Mouse (Mus musculus): Measurements from ENCODE around the gene Bdnf. TPM values are rescaled to one million over a fixed set of nuclear protein-coding genes. Genes with fewer than 3 reads are reported as not detected.

The Bdnf gene
- polyA plus RNA-seq, 1 experiment from 2014 or later = 2.0 TPM

DNA sequence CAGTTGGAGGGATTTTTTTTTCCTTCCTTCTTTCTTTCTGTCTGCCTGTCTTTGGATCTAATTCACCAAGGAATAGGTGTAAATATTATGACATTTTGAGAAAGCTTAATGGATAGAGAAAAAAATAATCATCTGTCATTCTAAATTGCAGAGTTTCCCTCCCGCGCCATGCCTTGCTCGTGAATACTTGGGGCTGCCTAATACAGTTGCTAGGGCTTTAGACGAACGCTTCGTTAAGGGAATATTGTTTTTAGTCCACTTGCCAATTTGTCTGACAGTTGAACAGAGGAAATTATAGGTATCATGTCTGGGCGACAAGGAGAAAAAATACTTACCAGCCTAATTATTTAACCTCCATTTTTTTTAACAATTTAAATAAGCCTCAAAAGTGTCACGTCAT, 4.0 kb downstream of the Bdnf start:
- peak overlapping the region; percentile 70 for H3K9ac ChIP-seq (ENCODE audit: low read length)
- no peaks in the 10 kb centered on the region for H3K9me3 ChIP-seq (replicated peaks; ENCODE audit: control insufficient read depth, low read length)
- peak; percentile 65 for DNase-seq (ENCODE audit: low spot score)
- H3K36me3 ChIP-seq (ENCODE audit: control insufficient read depth, insufficient read depth, low read length) = no peaks in the 10 kb centered on the region
- H3K27ac ChIP-seq (ENCODE audit: low read depth, low read length) = peak overlapping the region; percentile 71; the same call in 1 of the 2 replicates
- peak; percentile 25 for ATAC-seq
- H3K4me3 ChIP-seq (ENCODE audit: low read depth, low read length) = peak overlapping the region; percentile 43
- peaks cover 36% of the 10 kb centered on the region for H3K27me3 ChIP-seq (replicated peaks; ENCODE audit: control insufficient read depth, insufficient read depth, low read length)
- H3K4me1 ChIP-seq (ENCODE audit: control insufficient read depth, insufficient read depth, low read length) = peaks cover 11% of the 10 kb centered on the region; the same call in 1 of the 2 replicates
- WGBS = 1% methylated on average over 8 of the region's 8 CpGs
- H3K4me2 ChIP-seq (ENCODE audit: low read length) = peak overlapping the region; percentile 68

- peaks cover 2% of the 10 kb centered on the region; the same call in 1 of the 2 replicates for H3K4me1 ChIP-seq (ENCODE audit: control insufficient read depth, insufficient read depth, low read length)
- H3K27ac ChIP-seq (ENCODE audit: low read depth, low read length) = no peak overlapping the region
- H3K9ac ChIP-seq (ENCODE audit: low read length) = no peak overlapping the region
- no peak overlapping the region for H3K4me3 ChIP-seq (ENCODE audit: low read depth, low read length)
- no peak for ATAC-seq
- H3K36me3 ChIP-seq (ENCODE audit: control insufficient read depth, insufficient read depth, low read length) = no peaks in the 10 kb centered on the region
- H3K9me3 ChIP-seq (replicated peaks; ENCODE audit: control insufficient read depth, low read length) = no peaks in the 10 kb centered on the region
- no peak overlapping the region for H3K4me2 ChIP-seq (ENCODE audit: low read length)
- peaks cover 26% of the 10 kb centered on the region for H3K27me3 ChIP-seq (replicated peaks; ENCODE audit: control insufficient read depth, insufficient read depth, low read length)
- WGBS = 38% methylated on average over 2 of the region's 2 CpGs
- no peak for DNase-seq (ENCODE audit: low spot score)
Observed at GRCm38 (mm10) chr2:109679446-109679845, 4.9 kb downstream of the Bdnf start.

DNA sequence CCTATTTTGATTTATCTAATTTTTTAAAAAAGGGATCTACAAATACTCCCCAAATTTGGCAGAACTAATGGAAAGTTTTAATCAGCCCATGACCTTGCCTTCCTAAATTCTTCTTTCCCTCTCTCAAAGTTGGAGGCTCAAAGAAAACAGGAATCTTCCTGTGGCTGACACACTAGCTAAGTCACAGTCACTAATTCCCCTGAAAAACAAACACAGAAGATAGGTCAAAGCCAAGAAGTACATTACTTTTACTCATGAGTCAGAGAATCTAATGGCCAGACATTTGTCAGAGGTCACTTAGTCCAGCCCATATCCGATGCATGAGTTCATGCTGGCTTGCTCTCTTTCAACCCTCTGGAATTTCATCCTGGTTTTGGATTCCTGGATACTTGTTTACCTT, 6.6 kb downstream of the Bdnf start:
- no peak overlapping the region for H3K27ac ChIP-seq (ENCODE audit: low read depth, low read length)
- no peak overlapping the region for H3K4me3 ChIP-seq (ENCODE audit: low read depth, low read length)
- no peaks in the 10 kb centered on the region for H3K4me1 ChIP-seq (ENCODE audit: control insufficient read depth, insufficient read depth, low read length)
- H3K9me3 ChIP-seq (replicated peaks; ENCODE audit: control insufficient read depth, low read length) = no peaks in the 10 kb centered on the region
- no peak overlapping the region for H3K9ac ChIP-seq (ENCODE audit: low read length)
- ATAC-seq (no peak), DNase-seq (ENCODE audit: low spot score) (no peak)
- H3K27me3 ChIP-seq (replicated peaks; ENCODE audit: control insufficient read depth, insufficient read depth, low read length) = peaks cover 10% of the 10 kb centered on the region; the same call in 1 of the 2 replicates
- 85% methylated on average over 1 of the region's 1 CpGs for WGBS
- H3K4me2 ChIP-seq (ENCODE audit: low read length) = no peak overlapping the region
- H3K36me3 ChIP-seq (ENCODE audit: control insufficient read depth, insufficient read depth, low read length) = no peaks in the 10 kb centered on the region

- Histone ChIP-seq H3K4me2 (ENCODE audit: low read length) (no peak overlapping the region), H3K4me1 (ENCODE audit: control insufficient read depth, insufficient read depth, low read length) (no peaks in the 10 kb centered on the region; the same call in 1 of the 2 replicates)
- 73% methylated on average over 1 of the region's 1 CpGs for WGBS
Observed at GRCm38 (mm10) chr2:109688661-109689060, 14.2 kb downstream of the Bdnf start.

GRCm38 (mm10) chr2:109692266-109693177, 18.0 kb downstream of the Bdnf start:
- peak overlapping the region; percentile 41; the same call in 1 of the 2 replicates for H3K9ac ChIP-seq (ENCODE audit: low read length)
- peaks cover 32% of the 10 kb centered on the region for H3K27me3 ChIP-seq (replicated peaks; ENCODE audit: control insufficient read depth, insufficient read depth, low read length)
- no peaks in the 10 kb centered on the region for H3K36me3 ChIP-seq (ENCODE audit: control insufficient read depth, insufficient read depth, low read length)
- ATAC-seq (peak; percentile 38; the same call in 1 of the 2 replicates), DNase-seq (ENCODE audit: low spot score) (peak; percentile 61)
- H3K27ac ChIP-seq (ENCODE audit: low read depth, low read length) = no peak overlapping the region
- H3K9me3 ChIP-seq (replicated peaks; ENCODE audit: control insufficient read depth, low read length) = no peaks in the 10 kb centered on the region
- H3K4me2 ChIP-seq (ENCODE audit: low read length) = peak overlapping the region; percentile 77
- 3% methylated on average over 34 of the region's 34 CpGs for WGBS
- H3K4me3 ChIP-seq (ENCODE audit: low read depth, low read length) = peak overlapping the region; percentile 42
- H3K4me1 ChIP-seq (ENCODE audit: control insufficient read depth, insufficient read depth, low read length) = no peaks in the 10 kb centered on the region; the same call in 1 of the 2 replicates

More at GRCm38 (mm10) chr2:109688661-109689060, 14.2 kb downstream of the Bdnf start:
- no peaks in the 10 kb centered on the region for H3K36me3 ChIP-seq (ENCODE audit: control insufficient read depth, insufficient read depth, low read length)
- no peak for DNase-seq (ENCODE audit: low spot score)
- peaks cover 13% of the 10 kb centered on the region for H3K27me3 ChIP-seq (replicated peaks; ENCODE audit: control insufficient read depth, insufficient read depth, low read length)
- no peak overlapping the region for H3K27ac ChIP-seq (ENCODE audit: low read depth, low read length)
- no peak overlapping the region for H3K9ac ChIP-seq (ENCODE audit: low read length)
- H3K9me3 ChIP-seq (replicated peaks; ENCODE audit: control insufficient read depth, low read length) = no peaks in the 10 kb centered on the region
- ATAC-seq = no peak
- H3K4me3 ChIP-seq (ENCODE audit: low read depth, low read length) = no peak overlapping the region

GRCm38 (mm10) chr2:109693178-109694115, 18.9 kb downstream of the Bdnf start:
- Histone ChIP-seq H3K4me1 (ENCODE audit: control insufficient read depth, insufficient read depth, low read length) (no peaks in the 10 kb centered on the region; the same call in 1 of the 2 replicates), H3K4me2 (ENCODE audit: low read length) (peak overlapping the region; percentile 77), H3K4me3 (ENCODE audit: low read depth, low read length) (peak overlapping the region; percentile 42), H3K27me3 (replicated peaks; ENCODE audit: control insufficient read depth, insufficient read depth, low read length) (peaks cover 32% of the 10 kb centered on the region), H3K36me3 (ENCODE audit: control insufficient read depth, insufficient read depth, low read length) (no peaks in the 10 kb centered on the region), H3K9ac (ENCODE audit: low read length) (peak overlapping the region; percentile 41), H3K27ac (ENCODE audit: low read depth, low read length) (no peak overlapping the region), H3K9me3 (replicated peaks; ENCODE audit: control insufficient read depth, low read length) (no peaks in the 10 kb centered on the region)
- peak; percentile 42 for ATAC-seq
- 0% methylated on average over 67 of the region's 67 CpGs for WGBS
- DNase-seq (ENCODE audit: low spot score) = peak; percentile 56

DNA sequence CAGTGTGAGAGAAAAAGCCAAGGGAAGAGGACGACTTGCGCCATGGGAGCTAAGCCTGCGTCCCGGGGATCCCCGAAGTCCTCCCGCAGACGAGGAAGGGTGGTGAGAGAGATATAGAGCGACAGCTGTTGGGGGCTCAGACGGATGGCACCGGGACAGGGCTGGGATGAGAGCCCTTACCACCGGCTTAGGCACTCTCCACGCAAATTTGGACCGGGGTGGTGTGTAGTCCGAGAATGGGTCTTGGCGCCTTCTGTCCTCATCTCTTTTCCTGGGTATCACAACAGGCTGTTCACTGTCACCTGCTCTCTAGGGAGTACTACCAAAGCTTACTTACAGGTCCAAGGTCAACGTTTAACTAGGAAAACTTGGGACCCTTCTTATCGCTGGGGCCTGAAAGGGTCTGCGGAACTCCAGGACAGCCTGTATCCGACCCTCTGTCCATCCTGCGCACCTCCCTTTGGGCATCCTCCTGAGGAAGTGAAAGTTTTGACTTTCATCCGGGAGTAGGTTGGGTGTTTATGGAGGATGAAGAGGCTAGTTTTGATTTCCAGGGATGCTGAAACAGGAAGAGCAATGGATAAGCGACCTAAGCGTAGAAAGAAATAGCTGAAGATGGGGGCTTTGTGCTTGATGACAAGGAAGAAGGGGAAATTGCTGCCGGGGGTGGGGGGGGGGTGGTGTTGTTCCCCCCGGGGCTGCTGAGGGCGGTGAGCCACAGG, 19.8 kb downstream of the Bdnf start:
- under 1% methylated on average over 26 of the region's 26 CpGs for whole genome bisulfite sequencing
- H3K4me2 ChIP-seq (ENCODE audit: low read length) = peak overlapping the region; percentile 77
- H3K27me3 ChIP-seq (replicated peaks; ENCODE audit: control insufficient read depth, insufficient read depth, low read length) = peaks cover 32% of the 10 kb centered on the region
- H3K9ac ChIP-seq (ENCODE audit: low read length) = peak overlapping the region; percentile 41; the same call in 1 of the 2 replicates
- H3K9me3 ChIP-seq (replicated peaks; ENCODE audit: control insufficient read depth, low read length) = no peaks in the 10 kb centered on the region
- H3K27ac ChIP-seq (ENCODE audit: low read depth, low read length) = no peak overlapping the region
- ATAC-seq (peak; percentile 13), DNase-seq (ENCODE audit: low spot score) (no peak)
- H3K4me3 ChIP-seq (ENCODE audit: low read depth, low read length) = peak overlapping the region; percentile 42
- H3K4me1 ChIP-seq (ENCODE audit: control insufficient read depth, insufficient read depth, low read length) = no peaks in the 10 kb centered on the region; the same call in 1 of the 2 replicates
- no peaks in the 10 kb centered on the region for H3K36me3 ChIP-seq (ENCODE audit: control insufficient read depth, insufficient read depth, low read length)

DNA sequence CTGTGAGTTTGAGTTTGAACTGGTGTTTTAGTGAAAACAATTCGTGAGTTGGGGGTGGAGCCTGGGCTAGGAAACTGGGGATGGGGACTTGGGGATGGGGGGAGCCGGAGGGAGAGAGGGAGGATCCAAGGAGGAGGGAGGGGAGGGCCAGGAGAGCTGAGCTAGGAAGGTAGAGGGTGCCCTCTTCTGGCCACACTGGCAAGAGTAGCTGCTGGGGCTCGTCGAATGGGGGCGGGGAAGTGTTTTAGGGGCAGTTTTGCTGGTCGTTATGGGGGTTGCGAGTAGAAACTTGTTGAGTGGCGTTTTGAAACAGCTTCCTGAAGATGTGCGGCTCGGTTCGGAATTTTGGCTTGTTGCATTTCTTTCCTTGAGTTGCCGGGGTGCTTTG, 20.3 kb downstream of the Bdnf start:
- ATAC-seq (peak; percentile 74), DNase-seq (ENCODE audit: low spot score) (peak; percentile 87)
- Histone ChIP-seq H3K4me2 (ENCODE audit: low read length) (peak overlapping the region; percentile 77), H3K27me3 (replicated peaks; ENCODE audit: control insufficient read depth, insufficient read depth, low read length) (peaks cover 32% of the 10 kb centered on the region), H3K36me3 (ENCODE audit: control insufficient read depth, insufficient read depth, low read length) (no peaks in the 10 kb centered on the region), H3K27ac (ENCODE audit: low read depth, low read length) (no peak overlapping the region), H3K9ac (ENCODE audit: low read length) (0 out of 2 replicates have a peak overlapping the region, but pooled peaks have one; percentile 21), H3K9me3 (replicated peaks; ENCODE audit: control insufficient read depth, low read length) (no peaks in the 10 kb centered on the region), H3K4me3 (ENCODE audit: low read depth, low read length) (peak overlapping the region; percentile 42), H3K4me1 (ENCODE audit: control insufficient read depth, insufficient read depth, low read length) (no peaks in the 10 kb centered on the region; the same call in 1 of the 2 replicates)
- WGBS = under 1% methylated on average over 12 of the region's 12 CpGs
